Mouse (Mus musculus) olfactory bulb, adult 2 months (tissue): ENCODE data around the gene Pcca. TPM values are rescaled to one million over a fixed set of nuclear protein-coding genes. Genes with fewer than 3 reads are reported as not detected.

Source experiments
- H3K27ac ChIP-seq: fragments of 200-500 bp; 2 replicates; pipeline ENCODE4 v1.5.1; 2012; ENCODE audit warnings: low read depth, low read length; ENCODE audit not compliant: insufficient read depth
- H3K4me1 ChIP-seq: fragments of 200-500 bp; 2 replicates; pipeline ENCODE4 v1.6.1; 2012; ENCODE audit warnings: low read length; ENCODE audit not compliant: control insufficient read depth, insufficient read depth
- H3K4me3 ChIP-seq: fragments of 200-500 bp; 2 replicates; pipeline ENCODE4 v1.5.1; 2012; ENCODE audit warnings: mild to moderate bottlenecking, low read depth, low read length, moderate library complexity; ENCODE audit not compliant: insufficient read depth
- CTCF ChIP-seq: fragments of 200-500 bp; IDR thresholded peaks from 2 replicates; pipeline ENCODE4 v1.5.1; 2012; ENCODE audit warnings: low read depth, mild to moderate bottlenecking, low read length, moderate library complexity; ENCODE audit not compliant: insufficient read depth
- POLR2A ChIP-seq: fragments of 200-500 bp; IDR thresholded peaks from 2 replicates; pipeline ENCODE4 v1.6.1; 2012; ENCODE audit warnings: mild to moderate bottlenecking, low read depth, low read length, moderate library complexity; ENCODE audit not compliant: insufficient read depth
- WGBS: fragments of 180-500 bp; shearing (Covaris S2); methylation state at CpG from one replicate; pipeline ENCODE4 v1.1.7; 2018; 5-methylcytosine and 5-hydroxymethylcytosine counted together
- polyA plus RNA-seq: library from polyadenylated mRNA; stranded (reverse); fragments of >200 nt; gene quantifications from 2 replicates; pipeline ENCODE4 v1.2.4, GENCODE M21; 2012; ENCODE audit warnings: low replicate concordance; ENCODE audit not compliant: missing spikeins, insufficient read depth, insufficient read length

The Pcca gene
- polyA plus RNA-seq, 1 experiment = not detected

DNA sequence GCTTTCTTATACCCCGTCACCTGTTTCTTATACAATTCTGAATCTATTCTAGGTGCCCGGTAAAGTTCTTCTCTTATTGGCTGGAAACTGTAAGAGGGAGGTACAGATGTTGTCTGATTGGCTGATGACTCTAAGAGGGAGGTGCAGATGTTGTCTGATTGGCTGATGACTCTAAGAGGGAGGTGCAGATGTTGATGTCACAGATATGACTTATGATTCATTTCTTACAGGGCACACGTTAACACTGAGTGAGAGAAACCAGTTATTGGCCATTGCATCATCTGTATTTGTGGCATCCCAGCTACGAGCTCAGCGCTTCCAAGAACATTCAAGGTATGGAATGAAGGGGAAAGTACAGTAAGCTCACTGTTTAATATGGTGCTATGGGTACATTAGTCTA lies 179.7 kb downstream of the Pcca start:
- no peak for TF ChIP-seq CTCF
- no peak for TF ChIP-seq POLR2A
- Histone ChIP-seq H3K27ac (no peak overlapping the region), H3K4me1 (no peaks in the 10 kb centered on the region), H3K4me3 (no peak overlapping the region)
- WGBS = 97% methylated on average over 5 of the region's 5 CpGs

- H3K27ac ChIP-seq = no peak overlapping the region
- WGBS = 71% methylated on average over 1 of the region's 1 CpGs
- H3K4me1 ChIP-seq = no peaks in the 10 kb centered on the region
- TF ChIP-seq CTCF (no peak), POLR2A (no peak)
- no peak overlapping the region for H3K4me3 ChIP-seq
These were observed 180.8 kb downstream of the Pcca start for GRCm38 (mm10) chr14:122714911-122715310.

GRCm38 (mm10) chr14:122716057-122716456 lies 181.9 kb downstream of the Pcca start:
- Histone ChIP-seq H3K4me1 (no peaks in the 10 kb centered on the region), H3K27ac (no peak overlapping the region), H3K4me3 (no peak overlapping the region)
- no peak for TF ChIP-seq CTCF
- no peak for TF ChIP-seq POLR2A

DNA sequence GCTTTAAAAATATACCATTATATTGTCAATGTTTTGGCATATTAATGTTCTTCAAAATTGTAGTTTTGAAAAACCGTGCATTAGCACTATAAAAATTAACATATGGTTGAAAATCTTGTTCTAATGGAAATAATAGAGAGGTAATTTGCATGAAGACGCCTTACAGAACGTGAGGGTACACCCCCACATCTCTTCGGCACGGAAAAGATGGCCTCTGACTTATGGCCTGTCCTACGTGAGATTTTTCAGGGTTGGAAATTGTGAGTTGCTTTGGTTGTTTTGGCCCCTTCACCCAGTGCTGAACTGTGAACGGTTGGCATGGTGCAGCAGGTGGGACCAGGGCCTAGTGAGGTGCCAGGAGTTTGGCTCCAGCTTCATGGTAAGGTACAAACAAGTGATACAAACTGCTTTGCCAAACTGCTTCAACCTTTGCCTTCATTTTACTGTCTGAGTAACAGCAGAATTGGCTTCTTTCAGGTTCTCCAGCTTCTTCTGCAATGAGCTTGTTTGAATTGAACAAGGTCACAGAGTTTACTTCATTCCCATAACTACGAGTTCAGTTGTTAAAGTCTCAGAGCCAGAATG lies 185.5 kb downstream of the Pcca start:
- no peak overlapping the region for H3K27ac ChIP-seq
- WGBS = 95% methylated on average over 8 of the region's 8 CpGs
- TF ChIP-seq POLR2A (no peak), CTCF (no peak)

GRCm38 (mm10) chr14:122720989-122721388 lies 186.9 kb downstream of the Pcca start:
- Histone ChIP-seq H3K4me3 (no peak overlapping the region), H3K4me1 (no peaks in the 10 kb centered on the region), H3K27ac (no peak overlapping the region)
- TF ChIP-seq POLR2A (no peak), CTCF (no peak)
- WGBS = 28% methylated on average over 3 of the region's 3 CpGs

More for the DNA sequence above, 185.5 kb downstream of the Pcca start:
- Histone ChIP-seq H3K4me1 (no peaks in the 10 kb centered on the region), H3K4me3 (no peak overlapping the region)

GRCm38 (mm10) chr14:122721750-122722149 lies 187.6 kb downstream of the Pcca start:
- Histone ChIP-seq H3K27ac (no peak overlapping the region), H3K4me1 (no peaks in the 10 kb centered on the region), H3K4me3 (no peak overlapping the region)
- 22% methylated on average over 4 of the region's 4 CpGs for WGBS
- TF ChIP-seq CTCF (no peak), POLR2A (no peak)

DNA sequence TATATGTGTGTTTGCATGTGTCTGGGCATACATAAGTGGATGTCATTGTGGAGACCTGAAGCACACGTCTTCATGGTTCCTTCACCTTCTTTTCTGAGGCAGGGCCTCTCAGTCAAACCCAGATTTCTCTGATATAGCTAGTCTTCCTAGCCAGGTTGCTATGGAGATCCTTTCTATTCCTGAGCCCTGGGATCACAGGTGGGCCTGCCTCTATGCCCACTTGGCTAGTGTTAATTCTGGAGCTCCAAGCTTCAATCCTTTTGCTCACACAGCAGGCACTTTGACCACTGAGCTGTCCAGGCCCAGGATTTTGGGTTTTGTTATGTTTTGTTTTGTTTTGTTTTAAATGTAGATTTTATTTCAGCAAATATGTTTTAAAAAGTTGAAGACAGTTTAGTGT lies 192.3 kb downstream of the Pcca start:
- no peak overlapping the region for H3K4me3 ChIP-seq
- TF ChIP-seq POLR2A (no peak), CTCF (no peak)
- whole genome bisulfite sequencing = 95% methylated on average over 1 of the region's 1 CpGs

GRCm38 (mm10) chr14:122729431-122730073 lies 195.4 kb downstream of the Pcca start:
- 76% methylated on average over 4 of the region's 4 CpGs for WGBS
- TF ChIP-seq CTCF (no peak), POLR2A (no peak)
- no peak overlapping the region for H3K27ac ChIP-seq
- no peaks in the 10 kb centered on the region for H3K4me1 ChIP-seq
- H3K4me3 ChIP-seq = no peak overlapping the region

More for the DNA sequence above, 192.3 kb downstream of the Pcca start:
- Histone ChIP-seq H3K27ac (no peak overlapping the region), H3K4me1 (no peaks in the 10 kb centered on the region)

GRCm38 (mm10) chr14:122730921-122731551 lies 196.9 kb downstream of the Pcca start:
- TF ChIP-seq POLR2A = no peak
- no peak for TF ChIP-seq CTCF
- 85% methylated on average over 4 of the region's 4 CpGs for WGBS
- H3K27ac ChIP-seq = no peak overlapping the region
- no peak overlapping the region for H3K4me3 ChIP-seq
- no peaks in the 10 kb centered on the region for H3K4me1 ChIP-seq
